Mouse (Mus musculus): Measurements from ENCODE around the gene Cry2.

- no peak for TF ChIP-seq CTCF (IDR thresholded peaks at IDR 0.05; ENCODE audit: control insufficient read depth, insufficient read depth, insufficient replicate concordance, low read depth, low read length)
- TF ChIP-seq POLR2A (IDR thresholded peaks at IDR 0.05; ENCODE audit: control insufficient read depth, low read depth, low read length): no peak
These were observed 73.0 kb downstream of the Cry2 start for GRCm38 (mm10) chr2:92360893-92361292.

All from testis, adult 2 months (tissue).